Mouse (Mus musculus): ENCODE measurements at regions not wholly inside any gene's neighbourhood (a gene's known extent, or its start where the extent isn't known, plus 50 kb on each side); places are given as distances from the start of the nearest gene placed in this dataset.
A peak's percentile ranks its signal among the peaks of the same experiment; 100 is the strongest.

DNA sequence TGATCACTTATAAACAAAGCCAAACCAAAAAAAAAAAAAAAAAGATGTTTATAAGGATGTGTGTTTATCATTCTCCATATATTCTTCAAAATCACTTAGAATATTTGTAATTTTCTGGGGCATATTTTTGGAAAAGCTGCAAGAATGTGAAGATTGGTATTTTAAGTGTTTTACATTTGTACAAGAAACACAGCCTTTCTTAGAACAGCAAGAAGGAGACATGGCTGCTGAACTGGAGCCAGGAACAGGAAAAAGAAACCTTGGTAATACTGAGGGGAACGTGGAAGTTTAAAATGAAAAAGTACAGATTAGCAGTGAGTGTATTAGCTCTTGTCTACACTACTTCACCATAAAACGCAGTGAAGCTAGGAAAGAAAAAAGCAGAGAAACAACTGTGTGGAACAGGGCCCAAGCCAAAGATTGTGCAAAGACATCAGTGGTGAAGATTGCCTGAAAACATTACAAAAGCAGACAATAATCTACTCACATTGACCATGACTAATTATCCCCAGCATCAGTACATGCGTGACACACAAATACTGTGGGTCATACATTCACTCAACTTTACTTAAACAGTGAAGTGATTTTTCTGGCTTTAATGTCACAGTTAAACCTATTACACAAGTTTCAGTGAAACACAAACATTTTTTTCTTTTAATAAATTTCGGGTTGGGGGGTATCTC is 122.8 kb upstream of the Vegfc start:
- DNase-seq (ENCODE audit: extremely low read depth, low read depth): no peak

DNA sequence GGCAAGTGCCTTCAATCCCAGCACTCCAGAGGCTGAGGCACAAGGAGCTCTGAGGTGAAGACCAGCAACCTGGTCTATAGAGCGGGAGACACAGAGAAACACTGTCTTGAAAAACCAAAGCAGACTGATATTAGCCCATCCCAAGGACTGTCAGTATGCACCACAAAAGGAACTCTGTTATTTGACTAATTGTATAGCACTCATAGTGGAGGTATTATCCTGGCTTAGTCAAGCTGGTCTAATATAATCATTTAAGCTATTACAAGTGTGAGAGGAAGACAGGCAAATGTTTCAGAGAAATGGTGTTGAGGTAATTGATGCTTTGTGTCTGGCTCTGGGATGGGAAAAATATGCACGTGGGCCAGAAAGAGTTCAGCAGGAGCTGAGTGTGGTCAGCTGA is 121.3 kb upstream of the Vegfc start:
- no peak for DNase-seq (ENCODE audit: extremely low read depth, low read depth)

DNA sequence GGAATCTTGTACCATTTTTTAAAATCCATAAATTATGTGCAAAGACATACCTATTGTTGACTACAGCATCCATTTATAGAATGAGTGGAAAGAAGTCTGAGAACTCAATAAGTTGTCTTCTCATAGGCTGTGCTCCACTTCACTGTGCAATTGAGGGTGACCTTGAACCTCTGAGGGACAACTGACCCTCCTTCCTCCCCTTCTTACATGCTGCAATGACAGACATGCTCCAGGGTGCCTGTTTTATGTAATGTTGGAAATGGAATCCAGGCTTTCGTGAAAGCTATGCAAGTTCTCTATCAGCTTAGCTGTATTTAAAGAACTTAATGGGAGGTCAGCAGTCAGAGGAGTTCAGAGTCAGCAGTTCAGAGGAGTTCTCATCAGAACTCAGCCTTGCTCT is 118.9 kb upstream of the Vegfc start:
- no peak for DNase-seq (ENCODE audit: extremely low read depth, low read depth)

DNA sequence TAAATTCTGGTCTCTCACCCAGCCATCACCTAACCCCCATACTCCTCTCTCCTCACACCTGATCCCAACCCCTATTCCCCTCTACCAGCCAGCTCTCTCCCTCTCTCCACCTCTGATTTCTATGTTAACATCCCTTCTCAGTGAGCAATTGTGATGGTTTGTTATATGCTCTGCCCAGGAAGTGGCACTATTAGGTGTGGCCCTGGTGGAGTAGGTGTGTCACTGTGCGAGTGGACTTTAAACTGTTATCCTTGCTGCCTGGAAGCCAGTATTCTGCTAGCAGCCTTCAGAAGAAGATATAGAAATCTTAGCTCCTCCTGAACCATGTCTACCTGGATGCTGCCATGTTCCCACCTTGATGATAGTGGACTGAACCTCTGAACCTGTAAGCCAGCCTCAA is 114.4 kb upstream of the Vegfc start:
- no peak for DNase-seq (ENCODE audit: extremely low read depth, low read depth)

DNA sequence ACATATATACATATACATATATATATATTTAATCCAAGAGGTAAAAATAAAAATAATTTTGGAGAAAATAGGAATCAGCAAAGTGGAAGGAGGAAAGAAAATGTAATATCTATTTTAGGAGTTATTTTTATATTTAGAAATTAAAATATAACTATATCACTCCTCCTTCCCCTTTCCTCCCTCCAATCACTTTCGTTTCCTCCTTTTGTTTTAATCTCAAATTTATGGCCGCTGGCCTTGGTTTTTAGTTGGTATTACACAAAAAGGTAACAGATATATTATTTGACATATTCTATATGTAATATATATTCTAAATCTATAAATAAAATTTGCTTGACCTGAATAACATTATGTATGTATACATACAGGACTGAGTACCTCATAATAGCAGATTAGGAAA is 93.1 kb upstream of the Vegfc start:
- DNase-seq (ENCODE audit: extremely low read depth, low read depth): no peak

DNA sequence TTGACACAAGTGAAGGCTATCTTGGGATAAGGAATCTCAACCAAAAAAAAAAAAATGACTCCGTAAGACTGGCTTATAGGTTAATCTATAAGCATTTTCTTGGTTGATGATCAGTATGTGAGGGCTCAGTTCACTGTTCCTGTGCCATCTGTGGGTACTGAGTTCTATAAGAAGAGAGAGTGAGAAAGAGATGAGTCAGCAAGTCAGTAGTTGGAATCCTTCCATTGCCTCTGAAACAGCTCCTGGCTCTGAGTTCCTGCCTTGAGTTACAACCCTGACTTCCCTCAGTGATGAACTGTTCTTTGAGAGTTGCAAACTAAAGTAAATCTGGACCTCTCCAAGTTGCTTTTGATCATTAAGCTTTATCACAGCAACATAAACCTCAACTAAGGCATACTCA is 91.7 kb upstream of the Vegfc start:
- DNase-seq (ENCODE audit: extremely low read depth, low read depth): no peak

DNA sequence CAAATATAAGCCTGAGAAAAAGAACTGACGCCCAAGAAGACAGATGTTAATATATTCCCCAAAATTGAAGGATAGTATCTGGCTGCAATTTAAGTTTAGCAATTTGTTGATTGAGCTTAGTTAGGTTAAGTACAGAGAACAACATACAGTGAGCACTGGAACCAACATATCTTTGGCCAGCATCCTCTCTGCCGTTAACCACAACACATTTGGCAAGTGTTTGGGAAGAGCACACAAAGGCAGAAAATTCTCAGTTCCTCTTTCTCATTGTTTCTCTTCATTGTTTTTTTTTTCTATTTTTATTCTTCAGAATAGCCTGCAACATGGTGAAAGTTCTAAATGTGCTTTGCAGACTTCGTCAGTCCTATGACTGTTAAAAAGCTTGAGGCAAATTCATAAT is 83.2 kb upstream of the Vegfc start:
- peak; percentile 60 for DNase-seq (ENCODE audit: extremely low read depth, low read depth)

DNA sequence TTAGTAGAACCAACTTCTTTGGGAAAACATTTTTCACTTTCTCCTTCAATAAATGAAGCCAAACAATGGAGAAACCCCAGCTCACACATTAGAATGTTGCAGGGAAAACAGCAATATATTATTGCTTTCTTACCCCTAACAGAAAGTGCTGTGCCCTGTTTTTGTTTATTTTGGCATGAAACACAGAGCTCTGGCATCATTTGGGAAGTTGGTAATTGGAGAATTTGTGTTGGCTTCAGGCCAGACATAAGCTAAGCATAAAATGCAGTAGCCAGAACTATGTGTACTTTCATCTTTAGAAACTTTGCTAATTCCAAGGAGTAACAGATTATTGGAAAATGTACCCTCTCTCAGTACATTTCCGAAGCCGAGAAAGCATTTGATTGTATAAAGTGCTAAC is 79.9 kb upstream of the Vegfc start:
- DNase-seq (ENCODE audit: extremely low read depth, low read depth): no peak

DNA sequence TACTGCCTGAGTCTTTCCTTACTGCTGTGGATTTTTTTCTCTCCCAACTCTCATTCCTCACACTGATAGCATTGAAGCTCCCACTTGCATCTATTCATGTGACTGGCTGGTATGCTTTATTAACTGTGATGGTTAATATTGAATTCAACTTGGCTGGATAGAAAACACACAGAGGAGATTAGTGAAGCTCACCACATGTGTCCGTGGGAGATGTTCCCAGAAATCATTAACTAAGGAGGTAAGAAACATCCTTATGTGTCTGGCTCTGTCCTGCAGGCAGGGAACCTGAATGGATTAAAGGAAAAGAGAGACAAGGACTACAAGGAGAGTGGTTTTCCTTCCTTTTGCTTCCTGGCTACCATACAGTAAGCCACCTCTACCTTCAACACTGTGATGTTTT is 74.5 kb upstream of the Vegfc start:
- no peak for DNase-seq (ENCODE audit: extremely low read depth, low read depth)

DNA sequence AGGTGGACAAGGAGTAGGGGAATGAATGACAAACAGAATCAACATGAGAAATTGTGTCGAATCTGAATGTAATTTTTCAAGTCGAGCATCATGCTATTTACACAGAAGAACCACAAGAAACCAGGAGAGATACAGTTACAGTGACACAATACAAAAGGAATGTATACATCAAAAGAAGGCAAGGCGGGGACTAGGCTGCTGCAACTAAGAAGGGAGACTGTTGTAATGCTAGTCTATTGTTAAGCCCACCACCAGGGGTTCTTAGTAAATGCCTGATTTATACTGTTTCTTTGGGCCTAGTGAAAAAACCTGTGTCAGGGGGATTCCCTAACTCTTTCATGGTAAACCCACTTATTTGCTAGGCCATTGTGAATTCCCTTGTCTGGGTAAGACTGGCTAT is 63.3 kb upstream of the Vegfc start:
- no peak for DNase-seq (ENCODE audit: extremely low read depth, low read depth)

DNA sequence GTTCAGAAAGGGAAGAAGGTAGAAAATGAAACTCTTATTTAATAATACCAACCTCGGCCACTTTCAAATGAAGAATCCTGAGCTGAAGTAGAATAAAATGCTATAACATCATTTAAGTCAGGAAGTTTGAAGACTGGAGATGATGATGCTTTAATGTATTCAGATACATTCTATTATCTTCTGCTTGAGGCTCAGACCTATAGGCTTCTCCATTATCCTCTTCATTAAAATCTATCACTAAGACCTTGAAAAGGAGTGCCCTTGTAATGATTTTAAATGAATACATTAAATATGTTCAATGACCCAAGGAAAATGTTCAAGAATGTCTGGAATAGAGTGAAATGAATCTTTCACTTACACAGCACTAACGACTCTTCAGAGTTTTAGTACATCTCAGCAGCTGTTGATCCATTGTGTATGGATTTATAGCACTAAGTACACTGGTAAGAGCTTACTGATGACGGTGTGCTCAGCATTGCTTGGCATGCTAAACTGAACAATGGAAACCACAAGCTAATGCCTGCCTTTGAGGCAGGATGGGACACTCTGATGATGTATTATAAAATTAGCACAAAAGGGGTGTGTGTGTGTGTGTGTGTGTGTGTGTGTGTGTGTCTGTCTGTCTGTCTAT is 58.8 kb upstream of the Vegfc start:
- DNase-seq (ENCODE audit: extremely low read depth, low read depth): no peak
